Mouse (Mus musculus): ENCODE results near the gene Cetn3. TPM values are rescaled to one million over a fixed set of nuclear protein-coding genes. Genes with fewer than 3 reads are reported as not detected.

The Cetn3 gene
- total RNA-seq, 2 experiments from 2014 or later: 83.0 to 104 TPM

DNA sequence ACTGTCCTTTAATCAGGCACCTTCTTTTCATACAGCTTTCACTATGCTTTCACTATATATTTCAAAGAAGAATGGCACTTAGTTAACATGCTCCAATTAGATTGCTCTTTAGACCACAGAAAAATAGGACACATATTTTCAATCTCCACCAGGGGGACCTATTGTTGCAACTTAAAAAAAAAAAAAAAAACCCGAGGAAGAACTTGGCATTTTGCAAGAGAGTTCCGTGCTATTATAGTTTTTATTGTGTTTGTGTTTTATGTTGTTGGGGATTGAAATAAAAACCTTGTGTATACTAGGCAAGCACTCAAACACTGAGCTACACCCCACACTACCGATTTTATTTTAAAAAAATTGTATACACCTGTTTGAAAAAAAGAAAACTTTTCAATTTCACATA, 18.2 kb downstream of the Cetn3 start:
- no peak for ATAC-seq (replicated peaks; ENCODE audit: low FRiP score, poor library complexity, severe bottlenecking)

DNA sequence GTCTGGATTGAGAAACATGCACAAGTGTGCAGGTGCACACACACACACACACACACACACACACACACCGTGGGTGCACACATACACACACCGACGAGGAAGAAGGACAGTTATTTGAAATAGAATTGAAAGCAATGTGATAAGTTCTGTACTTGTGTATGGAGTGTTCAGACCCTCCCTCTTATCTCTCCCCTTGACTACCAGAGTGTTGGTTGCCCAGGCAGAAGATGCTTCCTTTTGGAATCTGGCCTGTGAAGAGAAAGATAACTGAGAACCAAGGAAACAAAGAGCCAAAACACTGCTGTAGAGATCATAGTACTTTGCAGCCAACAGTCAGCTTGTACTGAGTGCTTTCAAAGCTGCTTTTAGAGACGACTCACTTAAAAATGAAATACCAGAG, 20.8 kb downstream of the Cetn3 start:
- no peak for ATAC-seq (replicated peaks; ENCODE audit: low FRiP score, poor library complexity, severe bottlenecking)

DNA sequence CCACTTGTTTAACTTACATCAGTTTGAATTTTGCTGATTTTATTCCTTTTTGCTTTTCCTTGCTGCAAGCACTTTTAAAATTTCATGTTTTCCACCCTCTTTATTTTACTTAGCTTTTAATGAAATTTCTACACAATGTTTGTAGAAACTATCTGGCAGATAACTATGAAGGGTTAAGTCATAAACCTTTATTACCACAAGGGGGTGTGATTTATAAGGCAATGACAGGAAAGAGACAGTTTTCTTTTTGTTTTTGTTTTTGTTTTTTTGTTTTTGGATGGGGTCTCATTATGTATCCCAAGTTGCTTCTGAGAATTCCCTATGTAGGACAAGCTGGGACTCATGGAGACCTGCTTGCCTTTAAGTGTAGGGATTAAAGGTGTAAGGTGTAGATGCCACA, 39.9 kb downstream of the Cetn3 start:
- ATAC-seq (replicated peaks; ENCODE audit: low FRiP score, poor library complexity, severe bottlenecking): no peak

DNA sequence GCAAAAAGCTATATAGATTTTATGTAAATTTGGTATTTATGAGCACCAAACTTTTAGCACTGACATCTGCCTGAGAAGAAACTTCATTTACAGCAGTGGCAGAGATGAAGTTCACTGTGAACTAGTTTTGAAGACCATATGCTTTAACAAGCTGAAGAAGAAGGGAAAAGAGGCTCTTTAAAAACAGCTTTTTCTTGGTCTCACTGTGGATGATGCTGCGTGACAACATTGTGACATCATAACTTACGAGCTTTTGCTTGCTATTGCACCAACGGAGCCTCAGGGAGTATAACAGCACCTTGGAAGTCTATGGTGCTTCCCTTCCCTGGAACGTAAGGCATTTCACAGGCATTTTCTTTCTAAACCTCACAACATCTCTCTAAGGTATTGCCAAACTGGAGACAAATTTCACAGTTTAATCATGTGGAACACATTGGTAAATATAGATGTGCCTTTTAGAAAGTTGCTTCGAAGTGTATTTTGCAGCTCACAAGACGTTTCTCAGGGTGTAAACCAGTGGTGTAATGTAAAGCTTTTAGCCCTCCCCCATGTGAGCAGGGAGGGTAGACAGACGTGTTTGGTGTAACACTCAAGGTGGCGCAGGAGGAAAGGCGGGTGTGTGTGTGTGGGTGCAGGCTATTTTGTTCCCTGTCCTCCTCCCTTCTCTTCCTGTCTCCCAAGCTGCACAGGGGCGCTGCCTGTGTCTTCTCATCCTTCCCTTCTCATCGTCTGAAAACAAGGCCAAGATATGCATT, 41.9 kb downstream of the Cetn3 start:
- ATAC-seq (replicated peaks; ENCODE audit: low FRiP score, poor library complexity, severe bottlenecking): no peak

DNA sequence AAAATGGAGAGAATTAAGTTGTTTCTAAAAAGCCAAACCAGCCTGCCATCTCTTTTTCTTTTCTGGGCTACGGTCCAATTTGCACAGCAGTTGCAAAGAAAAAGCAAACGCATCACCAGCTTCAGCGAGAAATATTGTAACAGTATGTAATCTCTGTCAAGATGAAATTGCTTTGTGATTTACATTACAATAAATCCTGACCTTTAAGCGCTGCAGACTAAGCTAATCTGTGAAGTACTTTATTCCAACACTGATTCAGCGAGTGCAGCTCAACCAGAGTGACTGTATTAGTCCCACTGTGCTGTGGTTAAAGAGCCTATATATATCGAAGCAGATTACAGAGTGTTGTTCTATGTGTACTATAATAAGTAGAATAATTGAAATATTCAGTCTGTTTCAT, 45.6 kb downstream of the Cetn3 start:
- ATAC-seq (replicated peaks; ENCODE audit: low FRiP score, poor library complexity, severe bottlenecking): no peak

DNA sequence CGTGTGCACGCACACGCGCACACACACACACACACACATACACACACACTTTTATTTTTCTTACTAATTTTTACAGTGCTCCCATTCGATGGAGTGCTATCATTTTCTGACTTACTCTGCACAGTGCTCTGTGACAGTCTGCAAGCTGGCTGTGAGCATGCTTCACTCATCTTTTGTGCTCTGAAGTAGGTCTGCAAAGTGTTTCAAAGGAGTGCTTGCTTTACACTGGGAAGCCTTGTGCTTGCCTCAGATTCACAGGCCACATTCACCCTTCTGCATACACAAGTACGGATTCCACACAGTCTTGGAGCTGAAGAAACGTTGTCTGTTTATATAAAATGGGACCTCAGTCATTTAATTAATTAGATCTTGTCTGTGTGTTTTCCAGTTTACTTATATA, 49.0 kb downstream of the Cetn3 start:
- no peak for ATAC-seq (replicated peaks; ENCODE audit: low FRiP score, poor library complexity, severe bottlenecking)

DNA sequence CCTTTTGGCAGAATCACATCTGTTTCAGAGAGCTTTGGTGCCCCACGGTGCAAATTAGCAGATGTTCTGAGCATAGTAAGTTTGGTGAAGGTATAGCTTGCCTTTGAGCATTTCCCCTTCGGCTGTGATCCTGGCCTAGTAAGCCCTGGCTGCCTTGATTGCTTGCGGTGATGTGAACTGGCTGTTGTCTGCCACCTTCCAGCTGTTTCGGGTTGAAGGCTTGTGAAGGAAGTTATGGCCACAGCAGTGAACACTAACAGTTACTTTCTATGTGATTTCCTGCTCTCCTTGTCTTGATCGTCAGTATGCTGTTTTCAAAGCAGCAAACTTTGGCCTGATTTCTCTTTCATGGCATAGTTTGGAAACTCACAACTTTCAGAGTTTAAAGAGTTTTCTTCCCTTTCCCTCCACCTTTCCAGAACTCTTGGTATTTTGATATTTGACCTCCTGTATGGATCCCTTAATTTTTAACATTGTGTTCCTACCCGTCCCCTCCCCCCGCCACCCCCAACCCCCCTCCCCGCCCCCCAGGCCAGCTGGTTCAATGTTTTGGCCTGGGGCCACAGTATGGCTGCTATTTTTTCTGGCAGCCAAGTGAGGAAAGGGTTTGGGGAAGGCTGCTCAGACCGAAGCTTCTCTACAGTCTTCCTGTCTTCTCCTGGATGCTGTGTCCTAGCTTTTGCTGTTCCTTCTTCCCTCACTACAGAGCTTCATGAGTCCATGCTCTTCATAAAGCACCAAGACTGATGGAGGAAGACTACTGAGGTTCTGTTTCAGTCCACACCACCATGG, 53.7 kb downstream of the Cetn3 start:
- no peak for ATAC-seq (replicated peaks; ENCODE audit: low FRiP score, poor library complexity, severe bottlenecking)

DNA sequence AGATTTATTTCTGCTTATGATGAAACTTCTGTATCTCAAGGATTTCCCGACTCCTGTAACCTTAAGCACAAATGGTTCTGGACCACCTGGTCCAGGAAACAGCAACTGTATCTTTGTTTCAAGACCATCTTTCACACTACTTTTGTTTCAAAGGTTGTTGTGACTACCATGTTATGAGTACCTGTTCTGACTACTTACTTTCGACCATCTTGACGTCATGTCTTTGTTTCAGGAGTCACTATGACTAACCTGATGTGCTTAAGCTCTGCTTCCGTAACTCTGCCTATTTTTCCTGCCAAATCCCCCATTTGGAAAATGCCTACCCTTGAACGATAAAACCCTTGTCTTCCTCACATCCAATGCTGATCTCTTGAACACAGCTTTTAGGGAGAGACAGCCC, 55.1 kb downstream of the Cetn3 start:
- ATAC-seq (replicated peaks; ENCODE audit: low FRiP score, poor library complexity, severe bottlenecking): no peak

DNA sequence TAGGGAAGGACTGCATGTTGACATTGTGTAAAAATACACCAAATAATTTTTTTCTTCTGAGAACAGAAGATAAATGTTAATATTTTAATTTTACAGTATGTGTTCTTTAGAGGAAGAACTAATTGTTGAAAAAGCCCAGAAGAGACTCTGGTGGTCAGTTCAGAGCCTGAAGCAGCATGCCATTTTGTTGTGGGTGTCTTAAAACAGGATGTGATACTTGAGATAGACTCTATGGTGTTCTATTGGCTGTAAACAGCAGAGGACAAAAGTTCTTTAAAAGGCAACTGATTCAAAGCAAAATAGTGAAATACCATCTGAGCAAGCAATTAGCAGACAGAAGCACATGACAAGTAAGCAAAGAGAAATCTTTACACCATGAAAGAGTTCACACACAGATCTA, 56.1 kb downstream of the Cetn3 start:
- no peak for ATAC-seq (replicated peaks; ENCODE audit: low FRiP score, poor library complexity, severe bottlenecking)

DNA sequence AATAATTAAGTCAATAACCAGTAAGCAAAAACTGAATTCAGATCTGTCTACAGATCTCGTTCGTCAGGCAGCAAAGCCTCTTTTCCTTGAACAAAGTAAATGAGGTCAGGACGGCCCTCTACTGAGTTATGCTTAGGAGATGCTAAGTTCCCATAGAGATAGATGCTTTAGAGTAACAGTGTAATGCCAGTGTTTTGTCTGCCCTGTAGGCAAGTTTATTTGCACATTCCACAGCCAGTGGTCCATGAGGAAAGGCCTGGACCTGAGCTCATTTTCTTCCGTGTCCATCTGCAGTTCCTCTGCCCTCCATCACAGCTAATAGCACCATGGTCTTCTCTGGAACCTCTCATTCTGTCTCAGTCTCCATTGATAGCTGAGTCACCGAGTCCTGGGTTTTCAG, 57.4 kb downstream of the Cetn3 start:
- no peak for ATAC-seq (replicated peaks; ENCODE audit: low FRiP score, poor library complexity, severe bottlenecking)

DNA sequence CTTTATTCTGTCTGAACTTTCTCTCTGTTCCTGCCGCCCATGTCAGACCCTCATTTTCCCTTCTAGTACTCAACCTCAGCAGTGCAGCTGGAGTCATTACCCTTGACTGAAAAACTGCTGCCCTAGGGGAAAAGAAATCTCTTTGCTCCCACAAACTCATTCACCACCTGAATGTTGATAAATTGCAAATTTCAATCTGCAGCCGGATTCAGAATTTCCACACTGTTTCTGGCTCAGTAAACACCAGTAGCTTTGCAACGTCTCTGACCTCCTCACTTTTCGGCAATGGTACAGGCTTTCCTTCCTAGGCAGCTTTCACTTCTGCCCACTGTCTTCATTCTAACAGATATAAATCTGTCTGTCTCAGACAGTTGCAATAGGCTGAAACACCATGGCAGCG, 57.8 kb downstream of the Cetn3 start:
- ATAC-seq (replicated peaks; ENCODE audit: low FRiP score, poor library complexity, severe bottlenecking): no peak

DNA sequence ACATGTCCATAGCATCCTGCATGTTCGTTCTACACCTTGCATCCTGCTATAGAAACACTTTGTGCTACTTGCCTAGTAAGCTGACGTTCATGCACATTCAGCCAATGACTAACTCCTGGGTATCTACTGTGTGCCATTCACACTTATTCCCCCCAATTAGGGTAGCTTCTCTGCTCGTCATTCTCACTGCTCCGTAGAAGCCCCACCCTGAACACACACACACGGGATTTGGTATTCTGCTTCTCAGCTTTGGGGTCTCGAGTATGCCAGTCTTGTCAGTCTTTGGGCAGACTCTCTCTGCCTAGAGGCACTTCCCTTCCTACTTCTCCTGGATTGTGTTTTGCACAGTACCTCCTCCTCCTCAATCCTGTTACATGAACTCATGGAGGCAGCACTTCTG, 59.4 kb downstream of the Cetn3 start:
- ATAC-seq (replicated peaks; ENCODE audit: low FRiP score, poor library complexity, severe bottlenecking): no peak

Other genes starting within 250 kb of the Cetn3 start
- gene Adgrv1, start 149.9 kb upstream of the Cetn3 start, total RNA-seq (2015; ENCODE audit: low replicate concordance): not detected in 2 replicates
- 1.0 TPM in 1 of 2 replicates, not detected in the other for gene Adgrv1, start 149.9 kb upstream of the Cetn3 start, total RNA-seq (2017; ENCODE audit: low replicate concordance)
- gene Lysmd3, start 125.4 kb upstream of the Cetn3 start, total RNA-seq (2015; ENCODE audit: low replicate concordance): 16.5 and 30.1 TPM in 2 replicates
- 34.4 and 47.8 TPM in 2 replicates for gene Lysmd3, start 125.4 kb upstream of the Cetn3 start, total RNA-seq (2017; ENCODE audit: low replicate concordance)
- 4.0 and 14.4 TPM in 2 replicates for gene Polr3g, start 72.1 kb upstream of the Cetn3 start, total RNA-seq (2015; ENCODE audit: low replicate concordance)
- 4.4 and 6.4 TPM in 2 replicates for gene Polr3g, start 72.1 kb upstream of the Cetn3 start, total RNA-seq (2017; ENCODE audit: low replicate concordance)
- 0.19 and 2.5 TPM in 2 replicates for gene Mblac2, start 71.7 kb upstream of the Cetn3 start, total RNA-seq (2015; ENCODE audit: low replicate concordance)
- gene Mblac2, start 71.7 kb upstream of the Cetn3 start, total RNA-seq (2017; ENCODE audit: low replicate concordance): 1.1 and 1.7 TPM in 2 replicates